Mouse (Mus musculus) cerebellum, adult 2 months (tissue): ENCODE measurements around the gene Pcnx.

Source experiments
- CTCF ChIP-seq: fragments of 200-500 bp; IDR thresholded peaks from 2 replicates; pipeline ENCODE4 v1.5.1; 2011; ENCODE audit warnings: low read depth, mild to moderate bottlenecking, control low read depth, low read length, moderate library complexity, borderline replicate concordance; ENCODE audit not compliant: insufficient read depth
- POLR2A ChIP-seq: fragments of 200-500 bp; IDR thresholded peaks from 2 replicates; pipeline ENCODE4 v1.6.1; 2011; ENCODE audit warnings: low read length, control low read depth, borderline replicate concordance; ENCODE audit not compliant: insufficient read depth

DNA sequence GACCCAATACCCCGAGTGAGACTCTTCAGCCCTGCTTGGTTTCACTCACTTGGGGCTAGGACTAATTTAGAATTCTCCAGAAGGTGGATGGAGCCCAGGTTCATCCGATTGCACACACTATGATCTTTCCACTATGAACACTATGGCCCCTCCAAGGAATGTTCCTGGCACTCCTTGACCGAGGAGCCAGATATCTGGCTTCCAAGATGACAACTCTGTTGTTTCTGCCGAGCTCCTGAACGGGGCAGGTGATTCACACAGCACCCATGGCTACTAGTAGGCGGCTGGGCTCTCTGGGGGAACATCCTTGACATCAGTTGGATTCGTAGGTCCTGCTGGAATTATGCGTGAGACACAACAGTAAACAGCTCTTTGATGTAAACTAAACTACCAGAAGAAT, 4.8 kb upstream of the Pcnx start:
- no peak for TF ChIP-seq POLR2A
- TF ChIP-seq CTCF, result no peak
